Mouse (Mus musculus) thymus, adult 2 months (tissue): ENCODE data around the gene Igfbp1.

Source experiments
- CTCF ChIP-seq: fragments of 200-500 bp; IDR thresholded peaks from 2 replicates; pipeline ENCODE4 v1.5.1; 2012; ENCODE audit warnings: mild to moderate bottlenecking, control low read depth, low read length, moderate library complexity, borderline replicate concordance; ENCODE audit not compliant: control insufficient read depth, poor library complexity, insufficient read depth; ENCODE audit errors: extremely low read depth
- POLR2A ChIP-seq: fragments of 200-500 bp; IDR thresholded peaks from 2 replicates; pipeline ENCODE4 v1.6.1; 2012; ENCODE audit warnings: mild to moderate bottlenecking, low read length, control low read depth, moderate library complexity; ENCODE audit not compliant: control insufficient read depth, poor library complexity, insufficient read depth; ENCODE audit errors: extremely low read depth

DNA sequence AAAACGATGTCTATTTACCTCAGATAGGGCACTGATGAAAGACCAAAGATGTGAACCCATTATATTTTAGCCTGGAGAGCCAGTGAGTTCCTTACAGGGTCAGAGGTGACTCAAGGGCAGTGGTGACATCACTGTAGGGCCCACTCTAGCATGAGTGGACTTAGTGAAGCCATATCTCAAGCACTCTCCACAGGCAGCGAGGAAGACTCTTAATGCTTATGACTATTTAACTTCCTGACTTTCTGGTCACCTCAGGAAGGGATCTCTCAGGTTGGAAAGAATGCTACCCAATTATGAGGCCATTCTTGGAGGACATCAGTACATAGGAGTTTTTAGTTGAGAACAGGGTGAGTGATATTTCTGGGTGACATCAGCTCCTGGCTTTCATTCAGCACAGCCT lies 35.8 kb downstream of the Igfbp1 start:
- TF ChIP-seq CTCF (no peak), POLR2A (no peak)
